In the genomic region with DNA sequence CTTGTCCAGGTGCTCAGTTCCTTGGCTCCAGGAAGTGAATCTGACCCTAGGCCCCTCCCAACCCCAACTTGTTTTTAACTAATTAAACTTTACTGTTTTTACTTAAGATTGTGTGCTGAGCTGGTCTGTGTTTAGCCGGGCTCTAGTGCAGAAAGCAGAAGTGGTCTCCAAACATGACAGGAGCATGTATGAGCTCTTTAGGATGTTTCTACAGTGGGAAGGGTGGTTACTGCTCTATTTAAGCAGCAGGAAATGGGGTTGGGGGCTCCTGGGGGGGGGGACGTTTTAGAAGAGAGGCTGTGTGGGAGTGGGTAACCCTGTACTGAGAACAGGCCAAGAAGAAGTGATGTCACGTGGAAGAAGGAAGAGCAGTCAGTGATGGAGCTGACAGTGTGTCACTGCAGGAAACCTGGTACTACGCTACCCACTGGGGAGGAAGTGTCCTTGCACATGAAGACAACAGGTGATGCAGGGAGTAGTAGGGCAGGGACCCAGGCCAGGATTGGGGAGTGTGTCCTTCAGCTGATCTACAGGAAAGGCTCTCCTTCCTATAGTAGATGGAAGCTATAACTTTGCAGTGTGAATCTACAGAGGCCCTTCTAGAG, we compare ENCODE assay signal across 16 mouse cellular contexts. TPM values are rescaled to one million over a fixed set of nuclear protein-coding genes. Genes with fewer than 3 reads are reported as not detected.
ATAC-seq lines count a peak whose summit lies in the region.
"Had no signal": no experiment of that assay in that cellular context is flagged by ENCODE, and none has a peak within 500 bp of the region (broad histone marks: within the 10 kb centered on the region; RNA-seq: fewer than 3 reads in every experiment).

No protein-coding gene starts in this region.

- peak; percentile 78 for ATAC-seq in common myeloid progenitor, adult 5-6 weeks (replicated peaks; ENCODE audit: low read depth, poor library complexity, severe bottlenecking)
- ATAC-seq in granulocyte monocyte progenitor cell, adult 5-6 weeks (replicated peaks; ENCODE audit: poor library complexity, severe bottlenecking): peak; percentile 63
- ATAC-seq in hematopoietic stem cell, adult 5-6 weeks (replicated peaks in 1 of 2; ENCODE audit: insufficient read depth in 1 of 2, low FRiP score in 2 of 2, low TSS enrichment in 1 of 2, low read depth in 1 of 2, poor library complexity in 2 of 2, severe bottlenecking in 2 of 2): peak; percentile 79 to 83
- peak; percentile 60 for ATAC-seq in megakaryocyte progenitor cell, adult 5-6 weeks (replicated peaks; ENCODE audit: poor library complexity)

RNA-seq across cellular contexts. Expression of gene Tcl1b5, which starts 5.0 kb away (rescaled TPM):
- total RNA-seq in common myeloid progenitor, adult 5-6 weeks (2017): not detected in 2 replicates
- total RNA-seq in granulocyte monocyte progenitor cell, adult 5-6 weeks (2014; fragmentation: Nextera tagmentation): not detected in 2 replicates
- not detected in 2 replicates for total RNA-seq in granulocyte monocyte progenitor cell, adult 5-6 weeks (2017)
- total RNA-seq in hematopoietic stem cell, adult 5-6 weeks (2017): not detected in 2 replicates
- total RNA-seq in megakaryocyte progenitor cell, adult 5-6 weeks (2015): not detected in 2 replicates
- not detected in 2 replicates for total RNA-seq in megakaryocyte progenitor cell, adult 5-6 weeks (2017)
- total RNA-seq: adrenal gland, adult 18-20 months; adrenal gland, adult 2 months; adrenal gland, adult 8-10 months; adrenal gland, postnatal 10 days; adrenal gland, postnatal 14 days; adrenal gland, postnatal 25 days; adrenal gland, postnatal 36 days; adrenal gland, postnatal 4 days; CH12.LX; ES-E14; G1E; MEL had no signal

RNA-seq across cellular contexts. Expression of gene Tcl1b3, which starts 9.7 kb away (rescaled TPM):
- total RNA-seq in common myeloid progenitor, adult 5-6 weeks (2017): not detected in 2 replicates
- total RNA-seq in granulocyte monocyte progenitor cell, adult 5-6 weeks (2014; fragmentation: Nextera tagmentation): not detected in 2 replicates
- not detected in 2 replicates for total RNA-seq in granulocyte monocyte progenitor cell, adult 5-6 weeks (2017)
- total RNA-seq in hematopoietic stem cell, adult 5-6 weeks (2017): not detected in 2 replicates
- total RNA-seq in megakaryocyte progenitor cell, adult 5-6 weeks (2015): not detected in 2 replicates
- total RNA-seq in megakaryocyte progenitor cell, adult 5-6 weeks (2017): not detected in 2 replicates
- total RNA-seq: adrenal gland, adult 18-20 months; adrenal gland, adult 2 months; adrenal gland, adult 8-10 months; adrenal gland, postnatal 10 days; adrenal gland, postnatal 14 days; adrenal gland, postnatal 25 days; adrenal gland, postnatal 36 days; adrenal gland, postnatal 4 days; CH12.LX; ES-E14; G1E; MEL had no signal

RNA-seq across cellular contexts. Expression of gene Tcl1b4, which starts 20.6 kb away (rescaled TPM):
- not detected in 2 replicates for total RNA-seq in common myeloid progenitor, adult 5-6 weeks (2017)
- not detected in 2 replicates for total RNA-seq in granulocyte monocyte progenitor cell, adult 5-6 weeks (2014; fragmentation: Nextera tagmentation)
- total RNA-seq in granulocyte monocyte progenitor cell, adult 5-6 weeks (2017): not detected in 2 replicates
- total RNA-seq in hematopoietic stem cell, adult 5-6 weeks (2017): not detected in 2 replicates
- not detected in 2 replicates for total RNA-seq in megakaryocyte progenitor cell, adult 5-6 weeks (2015)
- total RNA-seq in megakaryocyte progenitor cell, adult 5-6 weeks (2017): not detected in 2 replicates
- total RNA-seq: adrenal gland, adult 18-20 months; adrenal gland, adult 2 months; adrenal gland, adult 8-10 months; adrenal gland, postnatal 10 days; adrenal gland, postnatal 14 days; adrenal gland, postnatal 25 days; adrenal gland, postnatal 36 days; adrenal gland, postnatal 4 days; CH12.LX; ES-E14; MEL had no signal

RNA-seq across cellular contexts. Expression of gene Tcl1b1, which starts 21.7 kb away (rescaled TPM):
- not detected in 2 replicates for total RNA-seq in common myeloid progenitor, adult 5-6 weeks (2017)
- not detected in 2 replicates for total RNA-seq in granulocyte monocyte progenitor cell, adult 5-6 weeks (2014; fragmentation: Nextera tagmentation)
- total RNA-seq in granulocyte monocyte progenitor cell, adult 5-6 weeks (2017): not detected in 2 replicates
- total RNA-seq in hematopoietic stem cell, adult 5-6 weeks (2017): not detected in 2 replicates
- total RNA-seq in megakaryocyte progenitor cell, adult 5-6 weeks (2015): not detected in 2 replicates
- not detected in 2 replicates for total RNA-seq in megakaryocyte progenitor cell, adult 5-6 weeks (2017)
- total RNA-seq: adrenal gland, adult 18-20 months; adrenal gland, adult 2 months; adrenal gland, adult 8-10 months; adrenal gland, postnatal 10 days; adrenal gland, postnatal 14 days; adrenal gland, postnatal 25 days; adrenal gland, postnatal 36 days; adrenal gland, postnatal 4 days; CH12.LX; ES-E14; G1E; MEL had no signal

RNA-seq across cellular contexts. Expression of gene Tcl1b2, which starts 35.3 kb away (rescaled TPM):
- not detected in 2 replicates for total RNA-seq in common myeloid progenitor, adult 5-6 weeks (2017)
- total RNA-seq in granulocyte monocyte progenitor cell, adult 5-6 weeks (2014; fragmentation: Nextera tagmentation): not detected in 2 replicates
- not detected in 2 replicates for total RNA-seq in granulocyte monocyte progenitor cell, adult 5-6 weeks (2017)
- total RNA-seq in hematopoietic stem cell, adult 5-6 weeks (2017): not detected in 2 replicates
- total RNA-seq in megakaryocyte progenitor cell, adult 5-6 weeks (2015): not detected in 2 replicates
- total RNA-seq in megakaryocyte progenitor cell, adult 5-6 weeks (2017): not detected in 2 replicates
- total RNA-seq: adrenal gland, adult 18-20 months; adrenal gland, adult 2 months; adrenal gland, adult 8-10 months; adrenal gland, postnatal 10 days; adrenal gland, postnatal 14 days; adrenal gland, postnatal 25 days; adrenal gland, postnatal 36 days; adrenal gland, postnatal 4 days; CH12.LX; ES-E14; G1E; MEL had no signal

Comparison
In these comparisons a context has a peak if more than half of its experiments do, and no peak if none do; other contexts are left out.
1. Peak in every context shown above with its lines: ATAC-seq.